Mouse (Mus musculus) neural tube, embryonic 14.5 days (tissue): ENCODE results near the gene Cfap69. TPM values are rescaled to one million over a fixed set of nuclear protein-coding genes. Genes with fewer than 3 reads are reported as not detected.
A peak's percentile ranks its signal among the peaks of the same experiment; 100 is the strongest.
"Not testable (repeated sequence)": the region's sequence is repeated elsewhere in the genome, so short reads cannot be mapped to it uniquely, and the experiment has no call there.

Experiments
- ATAC-seq: fragments of 200-750 bp; cut with Nextera tagmentation; 2 replicates; pipeline ENCODE4 v1.8.0; 2017; ENCODE audit warnings: low read depth, mild to moderate bottlenecking, moderate TSS enrichment, moderate library complexity
- H3K27ac ChIP-seq: fragments of 300-500 bp; sonication (generic); 2 replicates; pipeline ENCODE4 v1.5.1; 2014; ENCODE audit warnings: low read depth, mild to moderate bottlenecking, control low read depth, low read length, moderate library complexity, mixed read lengths
- H3K27me3 ChIP-seq: fragments of 300-500 bp; sonication (generic); 2 replicates; pipeline ENCODE4 v1.6.1; 2014; ENCODE audit warnings: low read length; ENCODE audit not compliant: control insufficient read depth, insufficient read depth
- H3K36me3 ChIP-seq: fragments of 300-500 bp; sonication (generic); 2 replicates; pipeline ENCODE4 v1.6.1; 2014; ENCODE audit warnings: low read length, mixed read lengths; ENCODE audit not compliant: control insufficient read depth, insufficient read depth
- H3K4me1 ChIP-seq: fragments of 300-500 bp; sonication (generic); 2 replicates; pipeline ENCODE4 v1.6.1; 2014; ENCODE audit warnings: low read length; ENCODE audit not compliant: control insufficient read depth, insufficient read depth
- H3K4me2 ChIP-seq: fragments of 300-500 bp; sonication (generic); 2 replicates; pipeline ENCODE4 v1.6.1; 2014; ENCODE audit warnings: mild to moderate bottlenecking, low read depth, low read length, control low read depth
- H3K4me3 ChIP-seq: fragments of 300-500 bp; sonication (generic); 2 replicates; pipeline ENCODE4 v1.5.1; 2014; ENCODE audit warnings: low read depth, low read length, control low read depth, mixed read lengths
- H3K9ac ChIP-seq: fragments of 300-500 bp; sonication (generic); replicated peaks from 2 replicates; pipeline ENCODE4 v1.6.1; 2014; ENCODE audit warnings: low read depth, mild to moderate bottlenecking, control low read depth, low read length, mixed read lengths
- H3K9me3 ChIP-seq: fragments of 300-500 bp; sonication (generic); 2 replicates; pipeline ENCODE4 v1.6.1; 2016; ENCODE audit warnings: low read length; ENCODE audit not compliant: control insufficient read depth
- WGBS: fragments of 180-500 bp; shearing (Covaris S2); extraction: QIAGEN DNeasy Blood & Tissue Kit; methylation state at CpG from one replicate; pipeline ENCODE4 v1.1.7; 2014; 5-methylcytosine and 5-hydroxymethylcytosine counted together
- polyA plus RNA-seq: library from polyadenylated mRNA; unstranded; fragments of >200 nt; fragmentation: Nextera tagmentation; extraction: Ambion mirVana; gene quantifications from 2 replicates; pipeline ENCODE4 v1.2.1, GENCODE M21; 2014

Cfap69 gene
- polyA plus RNA-seq, 1 experiment from 2014 or later, result 14.2 TPM

- WGBS, result 0% methylated on average over 22 of the region's 29 CpGs
- peak overlapping the region; percentile 89 for H3K4me2 ChIP-seq
- no peak overlapping the region for H3K27ac ChIP-seq
- ATAC-seq, result peak; percentile 47; the same call in 1 of the 2 replicates
- H3K9ac ChIP-seq, result peak overlapping the region; percentile 78
- H3K4me1 ChIP-seq, result peaks cover 6% of the 10 kb centered on the region; the same call in 1 of the 2 replicates
- no peaks in the 10 kb centered on the region for H3K36me3 ChIP-seq
- H3K4me3 ChIP-seq, result peak overlapping the region; percentile 80
- peaks cover 2% of the 10 kb centered on the region; the same call in 1 of the 2 replicates for H3K27me3 ChIP-seq
- no peaks in the 10 kb centered on the region for H3K9me3 ChIP-seq
Observed at GRCm38 (mm10) chr5:5693541-5693955, 29.5 kb upstream of the Cfap69 start.

- Histone ChIP-seq H3K36me3 (no peaks in the 10 kb centered on the region), H3K4me3 (no peak overlapping the region)
- 60% methylated on average over 4 of the region's 4 CpGs for WGBS
Observed at GRCm38 (mm10) chr5:5692167-5692738, 28.2 kb upstream of the Cfap69 start.

GRCm38 (mm10) chr5:5688945-5689540 is 25.0 kb upstream of the Cfap69 start:
- Histone ChIP-seq H3K27ac (no peak overlapping the region), H3K9me3 (no peaks in the 10 kb centered on the region), H3K4me2 (no peak overlapping the region), H3K27me3 (peaks cover 2% of the 10 kb centered on the region; the same call in 1 of the 2 replicates), H3K4me3 (no peak overlapping the region), H3K9ac (no peak overlapping the region), H3K36me3 (no peaks in the 10 kb centered on the region), H3K4me1 (peaks cover 6% of the 10 kb centered on the region; the same call in 1 of the 2 replicates)
- 86% methylated on average over 8 of the region's 8 CpGs for WGBS
- no peak for ATAC-seq

More at GRCm38 (mm10) chr5:5692167-5692738, 28.2 kb upstream of the Cfap69 start:
- Histone ChIP-seq H3K9me3 (no peaks in the 10 kb centered on the region), H3K27ac (no peak overlapping the region), H3K4me2 (no peak overlapping the region), H3K9ac (no peak overlapping the region), H3K27me3 (peaks cover 2% of the 10 kb centered on the region; the same call in 1 of the 2 replicates), H3K4me1 (peaks cover 6% of the 10 kb centered on the region; the same call in 1 of the 2 replicates)
- ATAC-seq, result no peak

GRCm38 (mm10) chr5:5688228-5688627 is 24.2 kb upstream of the Cfap69 start:
- H3K9me3 ChIP-seq, result no peaks in the 10 kb centered on the region
- H3K27me3 ChIP-seq, result no peaks in the 10 kb centered on the region
- H3K27ac ChIP-seq, result no peak overlapping the region
- peaks cover 3% of the 10 kb centered on the region; the same call in 1 of the 2 replicates for H3K4me1 ChIP-seq
- no peak overlapping the region for H3K4me3 ChIP-seq
- no peak for ATAC-seq
- H3K9ac ChIP-seq, result no peak overlapping the region
- no peaks in the 10 kb centered on the region for H3K36me3 ChIP-seq
- H3K4me2 ChIP-seq, result no peak overlapping the region
- 66% methylated on average over 6 of the region's 6 CpGs for WGBS

GRCm38 (mm10) chr5:5686973-5687372 is 22.9 kb upstream of the Cfap69 start:
- 24% methylated on average over 1 of the region's 1 CpGs for WGBS
- H3K27me3 ChIP-seq, result no peaks in the 10 kb centered on the region
- H3K27ac ChIP-seq, result no peak overlapping the region
- no peaks in the 10 kb centered on the region for H3K9me3 ChIP-seq
- no peaks in the 10 kb centered on the region for H3K4me1 ChIP-seq
- no peak overlapping the region for H3K4me3 ChIP-seq
- no peak for ATAC-seq
- no peaks in the 10 kb centered on the region for H3K36me3 ChIP-seq
- no peak overlapping the region for H3K9ac ChIP-seq
- H3K4me2 ChIP-seq, result no peak overlapping the region

- H3K27ac ChIP-seq, H3K36me3 ChIP-seq, H3K27me3 ChIP-seq, ATAC-seq, H3K9ac ChIP-seq, H3K4me2 ChIP-seq, H3K4me3 ChIP-seq, H3K4me1 ChIP-seq, H3K9me3 ChIP-seq: not testable (repeated sequence)
- WGBS, result 84% methylated on average over 2 of the region's 2 CpGs
Observed at GRCm38 (mm10) chr5:5684946-5685345, 20.9 kb upstream of the Cfap69 start.

- ATAC-seq, result no peak
- Histone ChIP-seq H3K27ac (no peak overlapping the region), H3K4me2 (no peak overlapping the region), H3K9ac (no peak overlapping the region), H3K4me1 (no peaks in the 10 kb centered on the region), H3K36me3 (no peaks in the 10 kb centered on the region), H3K4me3 (no peak overlapping the region), H3K9me3 (no peaks in the 10 kb centered on the region), H3K27me3 (no peaks in the 10 kb centered on the region)
- 76% methylated on average over 4 of the region's 4 CpGs for WGBS
Observed at GRCm38 (mm10) chr5:5683292-5683691, 19.3 kb upstream of the Cfap69 start.

- no peak for ATAC-seq
- no peak overlapping the region for H3K4me2 ChIP-seq
- no peak overlapping the region for H3K9ac ChIP-seq
- H3K4me3 ChIP-seq, result no peak overlapping the region
- no peaks in the 10 kb centered on the region for H3K27me3 ChIP-seq
- H3K4me1 ChIP-seq, result no peaks in the 10 kb centered on the region
- no peak overlapping the region for H3K27ac ChIP-seq
- H3K9me3 ChIP-seq, result no peaks in the 10 kb centered on the region
- H3K36me3 ChIP-seq, result no peaks in the 10 kb centered on the region
Observed at GRCm38 (mm10) chr5:5679459-5679858, 15.4 kb upstream of the Cfap69 start.

GRCm38 (mm10) chr5:5676082-5676481 is 12.0 kb upstream of the Cfap69 start:
- WGBS, result 66% methylated on average over 3 of the region's 3 CpGs
- ATAC-seq, result no peak

More at GRCm38 (mm10) chr5:5676082-5676481, 12.0 kb upstream of the Cfap69 start:
- H3K4me1 ChIP-seq, result no peaks in the 10 kb centered on the region
- H3K4me3 ChIP-seq, result no peak overlapping the region
- H3K9me3 ChIP-seq, result no peaks in the 10 kb centered on the region
- no peak overlapping the region for H3K27ac ChIP-seq
- no peaks in the 10 kb centered on the region for H3K36me3 ChIP-seq
- no peaks in the 10 kb centered on the region for H3K27me3 ChIP-seq
- H3K9ac ChIP-seq, result no peak overlapping the region
- H3K4me2 ChIP-seq, result no peak overlapping the region
